Mouse (Mus musculus) spleen, postnatal 4 days (tissue): Measurements from ENCODE around the gene Cwf19l2.
A peak's percentile ranks its signal among the peaks of the same experiment; 100 is the strongest.
"Not testable (repeated sequence)": the region's sequence is repeated elsewhere in the genome, so short reads cannot be mapped to it uniquely, and the experiment has no call there.

ENCODE experiments used
- DNase-seq, 2 experiments: peaks; one replicate each; pipeline ENCODE4 v3.0.0; 2022; ENCODE audit warnings: low spot score in 2 of 2

Gene Cwf19l2

GRCm38 (mm10) chr9:3403251-3404208, at the start of gene Cwf19l2:
Cwf19l2 (plus strand) TSS chr9:3403592.
- peak; percentile 75 to 81 for DNase-seq

GRCm38 (mm10) chr9:3376323-3376722, 27.1 kb upstream of the Cwf19l2 start:
- DNase-seq: not testable (repeated sequence)

GRCm38 (mm10) chr9:3404372-3404771, 980 bp downstream of the Cwf19l2 start:
- DNase-seq: no peak

- not testable (repeated sequence) for DNase-seq
Observed at GRCm38 (mm10) chr9:3439555-3440300, 36.3 kb downstream of the Cwf19l2 start.

DNA sequence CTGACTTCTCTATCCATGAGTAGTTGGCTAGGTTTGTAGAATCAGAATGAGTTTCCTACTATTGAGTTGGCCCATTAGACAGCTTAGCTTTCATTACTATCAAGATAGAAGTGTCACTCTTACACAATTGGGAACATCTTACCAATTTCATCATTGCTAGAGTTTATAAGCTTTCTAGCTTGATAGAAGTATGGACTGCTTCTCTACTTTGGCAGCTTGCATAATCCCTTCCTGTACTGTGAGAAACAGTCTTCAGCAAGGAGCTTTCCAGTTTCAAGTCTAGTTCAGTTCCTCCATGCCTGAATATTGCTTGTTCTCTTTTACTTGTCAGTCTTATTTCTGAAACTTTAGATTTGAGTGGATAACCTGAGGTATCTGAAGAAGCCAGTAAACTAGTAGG, 68.5 kb downstream of the Cwf19l2 start:
- DNase-seq: no peak

- no peak for DNase-seq
Observed at GRCm38 (mm10) chr9:3518645-3519044, 115.3 kb downstream of the Cwf19l2 start.

GRCm38 (mm10) chr9:3519178-3519577, 115.8 kb downstream of the Cwf19l2 start:
- DNase-seq: no peak

- DNase-seq: no peak
Observed at GRCm38 (mm10) chr9:3521031-3521430, 117.6 kb downstream of the Cwf19l2 start.
